Comparison of ENCODE assay signal across 25 mouse cellular contexts in the genomic region with DNA sequence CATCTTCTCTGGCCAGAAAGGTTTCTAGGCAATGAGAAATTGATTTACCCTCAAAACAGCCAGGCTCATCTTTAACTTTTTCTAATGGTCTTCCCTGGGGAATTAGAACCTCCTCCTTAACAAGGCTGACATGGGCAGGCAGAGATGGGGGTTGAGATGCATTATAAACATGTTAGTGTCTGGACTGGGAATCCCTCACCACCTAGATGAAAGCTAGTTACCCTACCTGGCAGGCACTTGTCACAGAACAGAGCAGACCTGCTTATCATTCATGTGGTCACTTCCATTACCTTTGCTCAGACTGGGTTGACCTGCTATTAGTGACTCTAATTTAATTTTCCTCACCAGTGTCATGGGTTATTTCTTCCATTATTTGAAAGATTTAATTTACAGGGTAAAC.
"Had no signal": no experiment of that assay in that cellular context is flagged by ENCODE, and none has a peak within 500 bp of the region (broad histone marks: within the 10 kb centered on the region; RNA-seq: fewer than 3 reads in every experiment).

No protein-coding gene starts in this region.

- H3K36me3 ChIP-seq: heart, embryonic 13.5 days; heart, embryonic 15.5 days; hindbrain, embryonic 12.5 days; hindbrain, embryonic 15.5 days; kidney, embryonic 15.5 days; limb, embryonic 13.5 days had no signal

- H3K4me3 ChIP-seq: heart, adult 2 months; heart, embryonic 13.5 days; heart, embryonic 15.5 days; hindbrain, embryonic 12.5 days; hindbrain, embryonic 15.5 days; kidney, embryonic 15.5 days; limb, embryonic 13.5 days had no signal

- H3K9ac ChIP-seq: forebrain, postnatal 0 days; heart, embryonic 13.5 days; heart, embryonic 15.5 days; hindbrain, embryonic 12.5 days; hindbrain, embryonic 15.5 days; kidney, embryonic 15.5 days; limb, embryonic 13.5 days had no signal

- H3K4me2 ChIP-seq: heart, embryonic 11.5 days; heart, embryonic 13.5 days; heart, embryonic 15.5 days; hindbrain, embryonic 12.5 days; hindbrain, embryonic 15.5 days; kidney, embryonic 15.5 days; limb, embryonic 13.5 days had no signal

- H3K9me3 ChIP-seq: heart, embryonic 13.5 days; heart, embryonic 15.5 days; hindbrain, embryonic 12.5 days; hindbrain, embryonic 15.5 days; kidney, embryonic 15.5 days; limb, embryonic 13.5 days had no signal

- H3K27me3 ChIP-seq: heart, embryonic 13.5 days; heart, embryonic 15.5 days; hindbrain, embryonic 12.5 days; hindbrain, embryonic 15.5 days; kidney, embryonic 15.5 days; limb, embryonic 13.5 days had no signal

- H3K4me1 ChIP-seq: heart, embryonic 13.5 days; heart, embryonic 15.5 days; hindbrain, embryonic 12.5 days; hindbrain, embryonic 15.5 days; kidney, embryonic 15.5 days; limb, embryonic 13.5 days had no signal

- H3K27ac ChIP-seq: heart, adult 2 months; heart, embryonic 13.5 days; heart, embryonic 15.5 days; hindbrain, embryonic 12.5 days; hindbrain, embryonic 15.5 days; hindbrain, postnatal 0 days; kidney, embryonic 15.5 days; kidney, postnatal 0 days; limb, embryonic 13.5 days had no signal

- ATAC-seq: forebrain, postnatal 0 days; hindbrain, postnatal 0 days; intestine, embryonic 16.5 days had no signal

- DNase-seq: forebrain, postnatal 0 days; gastrocnemius, postnatal 14 days; gastrocnemius, postnatal 36 days; heart, adult 11 months; heart, adult 2 months; heart, postnatal 14 days; heart, postnatal 36 days; kidney, adult 11 months; kidney, adult 2 months; kidney, adult 9 months; kidney, postnatal 14 days; kidney, postnatal 36 days; layer of hippocampus, adult 9-11 months; layer of hippocampus, postnatal 36 days; left cerebral cortex, postnatal 4 days had no signal
